Mouse (Mus musculus) brain, embryonic 14.5 days (tissue): ENCODE measurements at regions not wholly inside any gene's neighbourhood (a gene's known extent, or its start where the extent isn't known, plus 50 kb on each side); places are given as distances from the start of the nearest gene placed in this dataset.

Experiments
- CTCF ChIP-seq: fragments of 200-500 bp; IDR thresholded peaks from 2 replicates; pipeline ENCODE4 v1.5.1; 2012; ENCODE audit warnings: inconsistent platforms, mild to moderate bottlenecking, moderate library complexity, borderline replicate concordance; ENCODE audit not compliant: insufficient read depth, insufficient read length; ENCODE audit errors: extremely low read depth
- POLR2A ChIP-seq: fragments of 200-500 bp; IDR thresholded peaks from 2 replicates; pipeline ENCODE4 v1.6.1; 2012; ENCODE audit warnings: mild to moderate bottlenecking, inconsistent platforms, borderline replicate concordance; ENCODE audit not compliant: poor library complexity, insufficient read depth, insufficient read length, severe bottlenecking; ENCODE audit errors: extremely low read depth

- TF ChIP-seq CTCF = no peak
- no peak for TF ChIP-seq POLR2A
Measured at GRCm38 (mm10) chr12:86830247-86830585, 54.4 kb downstream of the Irf2bpl start.
